Mouse (Mus musculus): ENCODE data around the gene Exoc3l2.

- TF ChIP-seq CTCF (conservative IDR thresholded peaks at IDR 0.05; ENCODE audit: low read length) (no peak), POU5F1 (IDR thresholded peaks at IDR 0.05; ENCODE audit: borderline replicate concordance, low read length) (no peak)
Measured at GRCm38 (mm10) chr7:19532240-19532639, 69.1 kb downstream of the Exoc3l2 start.

Measured in E14TG2a.4 (cell line).